Mouse (Mus musculus) C2C12 (cell line): ENCODE measurements at regions not wholly inside any gene's neighbourhood (a gene's known extent, or its start where the extent isn't known, plus 50 kb on each side); places are given as distances from the start of the nearest gene placed in this dataset.
A peak's percentile ranks its signal among the peaks of the same experiment; 100 is the strongest.

ENCODE experiments used
- H3K27me3 ChIP-seq: one replicate; pipeline ENCODE4 v1.6.1; 2011; ENCODE audit not compliant: control insufficient read depth, insufficient read depth, insufficient read length
- H3K36me3 ChIP-seq: one replicate; pipeline ENCODE4 v1.6.1; 2011; ENCODE audit not compliant: control insufficient read depth, insufficient read depth
- H3K4me3 ChIP-seq: one replicate; pipeline ENCODE4 v1.5.1; 2011; ENCODE audit warnings: mild to moderate bottlenecking, control low read depth; ENCODE audit not compliant: poor library complexity, insufficient read depth, severe bottlenecking
- H3K79me2 ChIP-seq: one replicate; pipeline ENCODE4 v1.6.1; 2011; ENCODE audit not compliant: control insufficient read depth, insufficient read depth
- H3K79me3 ChIP-seq: one replicate; pipeline ENCODE4 v1.6.1; 2011; ENCODE audit warnings: low read depth, control low read depth
- H3ac ChIP-seq: one replicate; pipeline ENCODE3; 2011; ENCODE audit warnings: low read depth; ENCODE audit not compliant: control insufficient read depth, insufficient read length
- CEBPB ChIP-seq: IDR thresholded peaks from one replicate; pipeline ENCODE4 v1.6.1; 2011; ENCODE audit warnings: low read depth, mild to moderate bottlenecking, control low read depth, moderate library complexity
- CTCF ChIP-seq: IDR thresholded peaks from one replicate; pipeline ENCODE4 v1.5.1; 2011; ENCODE audit not compliant: control insufficient read depth, insufficient read depth, insufficient read length
- FOSL1 ChIP-seq: IDR thresholded peaks from one replicate; pipeline ENCODE4 v1.8.0; 2011; ENCODE audit warnings: mild to moderate bottlenecking, low read length; ENCODE audit not compliant: poor library complexity, insufficient read depth, severe bottlenecking
- MAX ChIP-seq: IDR thresholded peaks from one replicate; pipeline ENCODE4 v1.6.1; 2011; ENCODE audit warnings: mild to moderate bottlenecking, control low read depth
- MYOD1 ChIP-seq: IDR thresholded peaks from one replicate; pipeline ENCODE4 v1.6.1; 2011; ENCODE audit warnings: low read depth; ENCODE audit not compliant: control insufficient read depth, insufficient read length
- MYOG ChIP-seq: IDR thresholded peaks from one replicate; pipeline ENCODE4 v1.6.1; 2011; ENCODE audit not compliant: control insufficient read depth, insufficient read length; ENCODE audit errors: extremely low read depth
- USF1 ChIP-seq: IDR thresholded peaks from one replicate; pipeline ENCODE4 v1.6.1; 2011; ENCODE audit warnings: low read depth, mild to moderate bottlenecking, control low read depth, moderate library complexity

DNA sequence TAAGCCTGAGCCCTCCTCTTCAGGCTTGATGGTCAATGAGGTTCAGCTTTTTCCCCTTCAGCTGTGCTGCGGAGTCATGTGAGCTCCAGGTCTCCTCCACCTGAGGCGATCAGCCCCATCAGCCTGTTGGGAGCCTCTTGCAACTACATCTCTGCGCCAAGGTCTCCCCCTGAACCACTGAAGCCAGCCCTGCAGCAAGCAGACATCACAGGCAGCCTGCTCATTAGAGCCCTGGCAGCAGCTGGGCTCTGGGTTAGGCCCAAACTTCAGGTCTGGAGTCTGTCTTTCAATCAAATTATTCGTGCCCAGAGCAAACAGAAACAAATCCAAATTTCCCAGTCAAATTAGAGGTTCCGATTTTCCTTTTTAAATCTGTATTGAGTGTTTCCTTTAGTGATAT lies 108.4 kb upstream of the Slc22a12 start:
- TF ChIP-seq USF1 (no peak), CTCF (no peak), MYOD1 (no peak), MAX (no peak), FOSL1 (no peak), MYOG (no peak), CEBPB (no peak)
- Histone ChIP-seq H3K27me3 (no peaks in the 10 kb centered on the region), H3K36me3 (no peaks in the 10 kb centered on the region), H3K79me2 (no peaks in the 10 kb centered on the region), H3K4me3 (no peak overlapping the region), H3ac (no peak overlapping the region), H3K79me3 (no peaks in the 10 kb centered on the region)

DNA sequence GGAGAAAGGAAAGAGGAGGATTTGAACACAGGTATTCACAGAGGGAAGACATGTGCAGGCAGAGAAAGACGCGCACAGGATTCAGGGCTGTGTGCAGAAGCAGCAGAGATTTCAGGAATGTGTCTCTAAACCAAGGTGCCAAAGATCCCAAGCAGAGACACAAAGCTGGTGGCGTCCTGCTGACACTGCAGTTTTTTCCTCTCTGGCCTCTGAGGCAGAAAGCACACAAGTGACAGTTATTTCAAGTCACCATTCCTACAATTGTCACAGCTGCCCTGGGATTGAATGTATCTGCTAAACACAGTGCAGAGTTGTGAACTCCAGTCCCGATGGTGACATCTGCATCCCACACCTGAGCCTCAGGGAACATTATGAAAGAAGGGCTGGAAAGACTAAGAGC lies 107.1 kb upstream of the Slc22a12 start:
- Histone ChIP-seq H3K79me3 (no peaks in the 10 kb centered on the region), H3ac (no peak overlapping the region)
- TF ChIP-seq CEBPB (no peak), FOSL1 (no peak), CTCF (no peak), MAX (no peak), MYOD1 (no peak), MYOG (no peak), USF1 (no peak)

DNA sequence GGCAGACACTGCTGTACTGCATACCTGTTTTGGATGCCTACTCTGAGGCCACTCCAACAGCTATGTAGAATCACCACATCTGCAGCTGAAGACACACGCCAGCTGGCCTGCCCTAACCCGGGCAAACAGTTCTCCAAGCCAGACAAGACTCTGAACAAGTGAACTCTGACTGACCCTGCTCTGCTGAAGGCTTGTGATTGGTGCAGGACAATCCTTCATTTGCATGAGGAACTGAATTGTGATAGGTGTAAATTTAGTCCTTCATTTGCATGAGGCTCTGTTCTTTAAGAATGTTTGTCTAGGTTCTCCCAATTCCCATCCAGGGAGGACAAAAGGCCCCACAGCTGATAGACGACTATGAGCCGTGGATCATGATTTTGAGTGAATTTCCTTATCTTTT lies 104.9 kb upstream of the Slc22a12 start:
- Histone ChIP-seq H3K4me3 (no peak overlapping the region), H3K36me3 (no peaks in the 10 kb centered on the region), H3ac (no peak overlapping the region), H3K79me3 (no peaks in the 10 kb centered on the region), H3K79me2 (no peaks in the 10 kb centered on the region), H3K27me3 (no peaks in the 10 kb centered on the region)
- TF ChIP-seq USF1 (no peak), MYOG (no peak), MAX (no peak), MYOD1 (no peak), CTCF (no peak), FOSL1 (no peak), CEBPB (no peak)

More for the DNA sequence above, 107.1 kb upstream of the Slc22a12 start:
- Histone ChIP-seq H3K4me3 (no peak overlapping the region), H3K79me2 (no peaks in the 10 kb centered on the region), H3K27me3 (no peaks in the 10 kb centered on the region), H3K36me3 (no peaks in the 10 kb centered on the region)

DNA sequence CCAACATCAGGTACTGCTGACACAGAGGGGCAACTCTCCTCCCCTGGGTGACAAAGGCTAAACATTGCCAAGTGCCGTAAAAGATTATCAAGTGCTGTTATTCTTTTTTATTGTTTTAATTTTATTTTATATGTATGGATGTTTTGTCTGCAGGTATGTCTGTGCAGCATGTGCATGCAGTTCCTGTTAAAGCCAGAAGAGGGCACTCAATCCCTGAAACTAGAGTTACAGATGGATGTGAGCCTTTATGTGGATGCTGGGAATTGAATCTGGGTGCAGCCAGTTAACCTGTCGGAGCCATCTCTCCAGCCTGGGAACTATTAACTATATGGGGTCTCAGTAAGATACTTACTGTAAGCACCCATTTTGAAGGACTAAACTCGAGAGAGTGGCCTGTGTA lies 104.4 kb upstream of the Slc22a12 start:
- Histone ChIP-seq H3K79me2 (no peaks in the 10 kb centered on the region), H3ac (no peak overlapping the region), H3K27me3 (no peaks in the 10 kb centered on the region), H3K79me3 (no peaks in the 10 kb centered on the region), H3K36me3 (no peaks in the 10 kb centered on the region), H3K4me3 (no peak overlapping the region)
- TF ChIP-seq MYOG, result no peak
- no peak for TF ChIP-seq USF1
- no peak for TF ChIP-seq CEBPB
- TF ChIP-seq CTCF, result no peak
- TF ChIP-seq MYOD1, result no peak
- TF ChIP-seq FOSL1, result no peak
- TF ChIP-seq MAX, result no peak

DNA sequence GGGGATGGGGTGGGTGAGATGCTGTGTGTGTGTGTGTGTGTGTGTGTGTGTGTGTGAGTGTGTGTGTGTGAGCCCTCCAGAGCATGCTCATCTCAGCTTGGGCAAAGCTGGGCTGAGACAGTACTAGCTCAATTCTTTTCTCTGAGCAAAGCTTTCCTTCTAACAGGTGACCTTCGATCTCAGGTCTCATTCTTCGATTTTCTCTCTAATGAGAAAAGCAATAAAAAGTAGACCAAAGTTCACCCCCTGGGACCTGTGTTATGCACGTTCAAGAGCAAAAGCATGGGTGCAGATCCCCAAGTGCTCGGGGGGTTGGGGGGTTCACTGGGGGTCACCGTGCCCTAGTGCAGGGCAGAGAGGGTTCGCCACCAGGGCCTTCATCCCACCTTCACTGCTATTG lies 103.1 kb upstream of the Slc22a12 start:
- no peaks in the 10 kb centered on the region for H3K79me3 ChIP-seq
- H3ac ChIP-seq, result no peak overlapping the region
- H3K27me3 ChIP-seq, result no peaks in the 10 kb centered on the region
- TF ChIP-seq MAX (no peak), CEBPB (no peak), USF1 (no peak), MYOD1 (no peak), MYOG (no peak), FOSL1 (no peak), CTCF (no peak)
- no peaks in the 10 kb centered on the region for H3K36me3 ChIP-seq
- H3K79me2 ChIP-seq, result no peaks in the 10 kb centered on the region
- peak overlapping the region; percentile 25 for H3K4me3 ChIP-seq

DNA sequence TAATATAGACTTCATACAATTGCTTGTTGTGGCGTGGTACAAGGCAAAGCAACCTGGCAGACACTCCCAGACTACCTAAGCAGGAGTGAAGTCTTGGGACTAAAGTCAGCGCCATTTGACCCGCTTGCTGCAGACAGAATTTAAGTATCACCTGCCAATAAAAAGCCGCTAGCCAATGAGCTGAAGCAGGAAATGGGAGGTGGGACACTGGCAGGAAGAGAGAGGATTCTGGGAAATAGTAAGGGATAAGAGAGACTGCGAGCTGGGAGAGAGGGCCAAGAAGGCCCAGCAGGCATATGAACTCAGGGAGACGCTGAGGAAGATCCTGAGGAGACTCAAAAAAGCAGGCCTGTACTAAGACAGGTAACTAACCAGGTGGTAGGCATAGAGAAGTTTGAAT lies 102.0 kb upstream of the Slc22a12 start:
- H3K79me3 ChIP-seq, result no peaks in the 10 kb centered on the region
- peaks cover 5% of the 10 kb centered on the region for H3K27me3 ChIP-seq
- H3K36me3 ChIP-seq, result no peaks in the 10 kb centered on the region
- no peak overlapping the region for H3ac ChIP-seq
- H3K79me2 ChIP-seq, result no peaks in the 10 kb centered on the region
- TF ChIP-seq MYOG, result no peak
- TF ChIP-seq USF1, result no peak
- TF ChIP-seq CEBPB, result no peak
- TF ChIP-seq MYOD1, result no peak
- TF ChIP-seq CTCF, result no peak
- peak overlapping the region; percentile 25 for H3K4me3 ChIP-seq
